Mouse (Mus musculus): ENCODE measurements around the gene Srgn. TPM values are rescaled to one million over a fixed set of nuclear protein-coding genes. Genes with fewer than 3 reads are reported as not detected.
"Not testable (repeated sequence)": the region's sequence is repeated elsewhere in the genome, so short reads cannot be mapped to it uniquely, and the experiment has no call there.

The Srgn gene
- polyA plus RNA-seq, 2 experiments from 2014 or later, result 1,983 to 1,991 TPM

GRCm38 (mm10) chr10:62481108-62481852 lies 46.0 kb downstream of the Srgn start:
- ATAC-seq, result no peak

GRCm38 (mm10) chr10:62476980-62477379 lies 50.3 kb downstream of the Srgn start:
- no peak for ATAC-seq

GRCm38 (mm10) chr10:62474944-62475343 lies 52.3 kb downstream of the Srgn start:
- ATAC-seq, result no peak

- ATAC-seq, result no peak
Observed at GRCm38 (mm10) chr10:62471105-62471504, 56.1 kb downstream of the Srgn start.

GRCm38 (mm10) chr10:62469736-62470135 lies 57.5 kb downstream of the Srgn start:
- no peak for ATAC-seq

GRCm38 (mm10) chr10:62461321-62461720 lies 65.9 kb downstream of the Srgn start:
- no peak for ATAC-seq

GRCm38 (mm10) chr10:62452001-62452400 lies 75.2 kb downstream of the Srgn start:
- ATAC-seq, result not testable (repeated sequence)

GRCm38 (mm10) chr10:62450280-62450640 lies 77.0 kb downstream of the Srgn start:
- ATAC-seq, result no peak

GRCm38 (mm10) chr10:62449364-62450279 lies 77.6 kb downstream of the Srgn start, which contains the start of the genes 4930507D05Rik and Supv3l1:
Gene 4930507D05Rik (plus strand): TSS chr10:62449489.
Gene Supv3l1 (minus strand): TSS chr10:62449738.
- peak; percentile 88 for ATAC-seq

Other genes with a start within 250 kb of the Srgn start
- gene Hk1, start 147.5 kb downstream of the Srgn start, polyA plus RNA-seq (2017; shearing (Covaris generic)), result 10 to 100 TPM; 52.7 to 92.5 TPM
- under 1 TPM in 1 of 2 experiments, not detected in 1; 0.16 TPM for gene Hkdc1, start 105.0 kb downstream of the Srgn start, polyA plus RNA-seq (2017; shearing (Covaris generic))
- not detected for gene 4930507D05Rik, start 78.0 kb downstream of the Srgn start, polyA plus RNA-seq (2017; shearing (Covaris generic))
- 1 to 10 TPM; 9.0 to 10.0 TPM for gene Supv3l1, start 77.7 kb downstream of the Srgn start, polyA plus RNA-seq (2017; shearing (Covaris generic))
- 10 to 100 TPM; 68.8 to 72.1 TPM for gene Vps26a, start 40.6 kb downstream of the Srgn start, polyA plus RNA-seq (2017; shearing (Covaris generic))
- gene Kif1bp, start 51.0 kb upstream of the Srgn start, polyA plus RNA-seq (2017; shearing (Covaris generic)), result 1 to 10 TPM; 4.1 to 6.0 TPM
- gene Ddx21, start 74.8 kb upstream of the Srgn start, polyA plus RNA-seq (2017; shearing (Covaris generic)), result 10 to 100 TPM; 54.1 to 60.2 TPM
- gene Ddx50, start 123.8 kb upstream of the Srgn start, polyA plus RNA-seq (2017; shearing (Covaris generic)), result 10 to 100 TPM; 91.8 to 100.0 TPM
- gene Stox1, start 198.7 kb upstream of the Srgn start, polyA plus RNA-seq (2017; shearing (Covaris generic)), result 1 to 10 TPM; 1.5 TPM